Mouse (Mus musculus): ENCODE measurements around the gene Tmem72. TPM values are rescaled to one million over a fixed set of nuclear protein-coding genes. Genes with fewer than 3 reads are reported as not detected.

The Tmem72 gene
- total and polyA plus RNA-seq, 3 experiments, result 0.01 to 0.04 TPM; not detected in 1

DNA sequence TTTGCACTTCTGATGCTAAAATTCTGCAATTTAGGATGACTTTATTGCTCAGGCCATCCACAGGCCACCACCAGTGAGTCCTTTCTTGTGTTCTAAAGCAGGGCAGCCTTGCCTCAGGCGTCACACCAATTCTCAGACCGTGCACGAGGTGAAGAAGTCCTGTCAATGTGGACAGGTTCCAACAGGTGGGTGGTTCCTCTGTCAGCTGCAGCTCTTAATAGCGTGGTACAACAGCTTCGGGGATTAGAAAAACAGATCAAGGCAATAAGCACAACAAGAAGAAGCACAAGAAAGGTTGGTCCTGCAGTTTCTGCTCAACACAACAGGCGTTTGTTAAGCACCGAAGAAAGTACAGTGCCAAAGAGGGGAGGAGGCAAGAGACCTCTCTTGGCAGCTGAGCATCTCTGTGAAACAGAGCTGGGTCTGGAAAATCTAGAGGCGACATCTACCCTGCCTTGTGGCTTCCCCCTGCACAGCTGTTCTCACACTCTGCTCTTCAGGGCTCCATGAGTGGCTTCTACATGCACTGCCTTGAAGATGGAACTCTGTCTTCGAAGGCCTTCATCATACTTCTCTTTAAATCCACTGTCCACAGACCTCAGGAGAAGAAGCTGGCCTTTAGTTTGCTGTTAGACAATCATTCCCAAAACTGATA, 80.0 kb downstream of the Tmem72 start:
- Histone ChIP-seq H3K27ac (ENCODE audit: control insufficient read depth, low read depth, low read length) (no peak overlapping the region), H3K9me3 (replicated peaks; ENCODE audit: insufficient read depth, low read length) (no peaks in the 10 kb centered on the region)
- no peak for DNase-seq (ENCODE audit: low read depth, low spot score)

GRCm38 (mm10) chr6:116635251-116636180, 81.2 kb downstream of the Tmem72 start:
- Histone ChIP-seq H3K9ac (ENCODE audit: control insufficient read depth, low read depth, low read length, poor library complexity, severe bottlenecking) (no peak overlapping the region), H3K79me2 (ENCODE audit: control insufficient read depth, insufficient read depth, low read length, poor library complexity) (no peaks in the 10 kb centered on the region), H3K4me3 (ENCODE audit: control insufficient read depth in 1 of 2, insufficient read depth in 1 of 2, low read depth in 2 of 2, low read length in 2 of 2) (no peak overlapping the region), H3K36me3 (ENCODE audit: control insufficient read depth in 1 of 2, insufficient read depth in 2 of 2, low read length in 2 of 2) (no peaks in the 10 kb centered on the region), H3K9me3 (replicated peaks; ENCODE audit: insufficient read depth, low read length) (no peaks in the 10 kb centered on the region), H3K27ac (ENCODE audit: control insufficient read depth, low read depth, low read length) (no peak overlapping the region), H3K27me3 (ENCODE audit: control insufficient read depth in 1 of 2, insufficient read depth in 2 of 2, low read length in 2 of 2) (no peaks in the 10 kb centered on the region), H3K4me1 (ENCODE audit: control insufficient read depth in 1 of 2, insufficient read depth in 2 of 2, low read length in 2 of 2) (no peaks in the 10 kb centered on the region)
- TF ChIP-seq MAZ (IDR thresholded peaks at IDR 0.05; ENCODE audit: low read depth, low read length) (no peak), TCF12 (IDR thresholded peaks at IDR 0.05; ENCODE audit: low read depth, low read length) (no peak), USF2 (IDR thresholded peaks at IDR 0.05; ENCODE audit: borderline replicate concordance in 1 of 2, insufficient read depth in 1 of 2, low read depth in 1 of 2, low read length in 2 of 2) (no peak)
- DNase-seq (ENCODE audit: low read depth, low spot score), result no peak

More for the DNA sequence above, 80.0 kb downstream of the Tmem72 start:
- no peak for TF ChIP-seq HCFC1 (IDR thresholded peaks at IDR 0.05; ENCODE audit: low read depth, low read length)
- TF ChIP-seq KAT2A (conservative IDR thresholded peaks at IDR 0.05; ENCODE audit: low read depth, low read length), result no peak
- TF ChIP-seq CHD2 (IDR thresholded peaks at IDR 0.05; ENCODE audit: low read length), result no peak
- no peak for TF ChIP-seq GABPA (IDR thresholded peaks at IDR 0.05; ENCODE audit: low read depth, low read length)
- no peak for TF ChIP-seq NELFE (IDR thresholded peaks at IDR 0.05; ENCODE audit: low read depth, low read length)
- TF ChIP-seq MAZ (IDR thresholded peaks at IDR 0.05; ENCODE audit: low read depth, low read length), result no peak
- TF ChIP-seq MYC (IDR thresholded peaks at IDR 0.05; ENCODE audit: low read depth, low read length), result no peak
- no peak for TF ChIP-seq USF2 (IDR thresholded peaks at IDR 0.05; ENCODE audit: borderline replicate concordance in 1 of 2, insufficient read depth in 1 of 2, low read depth in 1 of 2, low read length in 2 of 2)
- TF ChIP-seq JUND (IDR thresholded peaks at IDR 0.05; ENCODE audit: low read depth, low read length), result no peak
- TF ChIP-seq MAX (IDR thresholded peaks at IDR 0.05; ENCODE audit: low read length), result no peak
- TF ChIP-seq ZC3H11A (IDR thresholded peaks at IDR 0.05; ENCODE audit: low read depth, low read length), result no peak
- TF ChIP-seq EP300 (IDR thresholded peaks at IDR 0.05; ENCODE audit: low read depth in 1 of 2, low read length in 2 of 2), result no peak
- TF ChIP-seq POLR2AphosphoS5 (IDR thresholded peaks at IDR 0.05; ENCODE audit: borderline replicate concordance, low read depth, low read length), result no peak
- no peak for TF ChIP-seq CTCF (IDR thresholded peaks at IDR 0.05 in 2 of 3, conservative IDR thresholded peaks at IDR 0.05 in 1 of 3; ENCODE audit: control insufficient read depth in 1 of 3, insufficient read depth in 1 of 3, low read depth in 2 of 3, low read length in 3 of 3, poor library complexity in 1 of 3, severe bottlenecking in 1 of 3)
- no peak for TF ChIP-seq ZMIZ1 (IDR thresholded peaks at IDR 0.05; ENCODE audit: low read depth, low read length)
- TF ChIP-seq CHD1 (IDR thresholded peaks at IDR 0.05; ENCODE audit: low read depth, low read length), result no peak
- H3K36me3 ChIP-seq (ENCODE audit: control insufficient read depth in 1 of 2, insufficient read depth in 2 of 2, low read length in 2 of 2), result no peaks in the 10 kb centered on the region
- no peak overlapping the region for H3K9ac ChIP-seq (ENCODE audit: control insufficient read depth, low read depth, low read length, poor library complexity, severe bottlenecking)
- no peaks in the 10 kb centered on the region for H3K27me3 ChIP-seq (ENCODE audit: control insufficient read depth in 1 of 2, insufficient read depth in 2 of 2, low read length in 2 of 2)
- H3K4me3 ChIP-seq (ENCODE audit: control insufficient read depth in 1 of 2, insufficient read depth in 1 of 2, low read depth in 2 of 2, low read length in 2 of 2), result no peak overlapping the region
- H3K4me1 ChIP-seq (ENCODE audit: control insufficient read depth in 1 of 2, insufficient read depth in 2 of 2, low read length in 2 of 2), result no peaks in the 10 kb centered on the region
- H3K79me2 ChIP-seq (ENCODE audit: control insufficient read depth, insufficient read depth, low read length, poor library complexity), result no peaks in the 10 kb centered on the region
